Mouse (Mus musculus) neural tube, embryonic 15.5 days (tissue): ENCODE measurements around the gene Slc17a3. TPM values are rescaled to one million over a fixed set of nuclear protein-coding genes. Genes with fewer than 3 reads are reported as not detected.

Experiments
- ATAC-seq: fragments of 200-750 bp; cut with Nextera tagmentation; 2 replicates; pipeline ENCODE4 v1.8.0; 2017; ENCODE audit warnings: mild to moderate bottlenecking, moderate TSS enrichment, moderate library complexity; ENCODE audit not compliant: low FRiP score
- H3K27ac ChIP-seq: fragments of 300-500 bp; sonication (generic); replicated peaks from 2 replicates; pipeline ENCODE4 v1.5.1; 2015; ENCODE audit warnings: mild to moderate bottlenecking, inconsistent platforms
- H3K27me3 ChIP-seq: fragments of 300-500 bp; sonication (generic); replicated peaks from 2 replicates; pipeline ENCODE4 v1.6.1; 2015; ENCODE audit warnings: inconsistent platforms
- H3K36me3 ChIP-seq: fragments of 300-500 bp; sonication (generic); 2 replicates; pipeline ENCODE4 v1.6.1; 2015; ENCODE audit warnings: inconsistent platforms
- H3K4me1 ChIP-seq: fragments of 300-500 bp; sonication (generic); 2 replicates; pipeline ENCODE4 v1.6.1; 2015; ENCODE audit warnings: inconsistent platforms
- H3K4me2 ChIP-seq: fragments of 300-500 bp; sonication (generic); 2 replicates; pipeline ENCODE4 v1.6.1; 2015; ENCODE audit warnings: inconsistent platforms, mild to moderate bottlenecking, moderate library complexity
- H3K4me3 ChIP-seq: fragments of 300-500 bp; sonication (generic); replicated peaks from 2 replicates; pipeline ENCODE4 v1.5.1; 2015; ENCODE audit warnings: mild to moderate bottlenecking, inconsistent platforms
- H3K9ac ChIP-seq: fragments of 300-500 bp; sonication (generic); replicated peaks from 2 replicates; pipeline ENCODE4 v1.6.1; 2015; ENCODE audit warnings: mild to moderate bottlenecking, inconsistent platforms
- H3K9me3 ChIP-seq: fragments of 300-500 bp; sonication (generic); replicated peaks from 2 replicates; pipeline ENCODE4 v1.6.1; 2016; ENCODE audit warnings: inconsistent platforms
- WGBS: fragments of 180-500 bp; shearing (Covaris S2); methylation state at CpG from one replicate; pipeline ENCODE4 v1.1.7; 2015; ENCODE audit warnings: mixed read lengths; 5-methylcytosine and 5-hydroxymethylcytosine counted together
- polyA plus RNA-seq: library from polyadenylated mRNA; unstranded; fragments of >200 nt; fragmentation: Nextera tagmentation; extraction: Ambion mirVana; gene quantifications from 2 replicates; pipeline ENCODE4 v1.2.1, GENCODE M21; 2015

The Slc17a3 gene
- polyA plus RNA-seq, result 0.08 TPM in 1 of 2 replicates, not detected in the other

GRCm38 (mm10) chr13:23839308-23839707 is at the start of gene Slc17a3:
Gene Slc17a3, plus strand, starts transcription at chr13:23839434.
- H3K4me1 ChIP-seq, result no peaks in the 10 kb centered on the region

DNA sequence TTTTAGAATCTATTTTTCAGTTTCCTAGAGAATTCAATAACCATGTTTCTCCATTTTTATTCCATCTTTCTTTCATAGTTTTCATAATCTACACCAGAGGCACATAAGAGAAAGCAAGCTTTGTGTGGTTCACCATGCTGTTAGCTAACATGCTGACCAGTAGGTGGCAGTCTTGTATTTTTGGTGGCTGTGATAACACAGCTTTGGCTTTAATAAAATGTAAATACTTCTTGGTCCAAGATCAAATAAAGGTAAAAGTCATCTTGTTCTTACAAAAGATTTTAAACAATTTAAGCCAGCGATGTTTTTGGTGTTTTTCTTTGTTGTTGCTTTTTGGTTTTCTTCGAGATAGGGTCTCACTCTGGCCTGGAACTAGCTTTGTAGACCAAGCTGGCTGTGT is 46.7 kb upstream of the Slc17a3 start:
- Histone ChIP-seq H3K4me1 (no peaks in the 10 kb centered on the region), H3K27ac (no peak overlapping the region), H3K4me3 (no peak overlapping the region), H3K36me3 (no peaks in the 10 kb centered on the region), H3K9ac (no peak overlapping the region), H3K4me2 (no peak overlapping the region), H3K27me3 (no peaks in the 10 kb centered on the region), H3K9me3 (no peaks in the 10 kb centered on the region)
- WGBS, result 43% methylated on average over 2 of the region's 2 CpGs
- ATAC-seq, result peak; percentile 84; the same call in 1 of the 2 replicates

More at GRCm38 (mm10) chr13:23839308-23839707, at the start of gene Slc17a3:
- no peaks in the 10 kb centered on the region for H3K36me3 ChIP-seq
- ATAC-seq, result no peak
- H3K27me3 ChIP-seq, result no peaks in the 10 kb centered on the region
- no peak within 1 kb of the TSS for H3K4me2 ChIP-seq
- H3K9me3 ChIP-seq, result no peaks in the 10 kb centered on the region
- 77% methylated on average over 2 of the region's 2 CpGs for WGBS
- no peak within 1 kb of the TSS for H3K27ac ChIP-seq
- no peak within 1 kb of the TSS for H3K4me3 ChIP-seq
- H3K9ac ChIP-seq, result no peak within 1 kb of the TSS

GRCm38 (mm10) chr13:23799405-23799804 is 39.8 kb upstream of the Slc17a3 start:
- Histone ChIP-seq H3K9me3 (no peaks in the 10 kb centered on the region), H3K4me1 (no peaks in the 10 kb centered on the region), H3K4me2 (no peak overlapping the region), H3K36me3 (no peaks in the 10 kb centered on the region), H3K27me3 (no peaks in the 10 kb centered on the region), H3K4me3 (no peak overlapping the region), H3K27ac (no peak overlapping the region), H3K9ac (no peak overlapping the region)
- ATAC-seq, result no peak
- WGBS, result 88% methylated on average over 5 of the region's 5 CpGs

DNA sequence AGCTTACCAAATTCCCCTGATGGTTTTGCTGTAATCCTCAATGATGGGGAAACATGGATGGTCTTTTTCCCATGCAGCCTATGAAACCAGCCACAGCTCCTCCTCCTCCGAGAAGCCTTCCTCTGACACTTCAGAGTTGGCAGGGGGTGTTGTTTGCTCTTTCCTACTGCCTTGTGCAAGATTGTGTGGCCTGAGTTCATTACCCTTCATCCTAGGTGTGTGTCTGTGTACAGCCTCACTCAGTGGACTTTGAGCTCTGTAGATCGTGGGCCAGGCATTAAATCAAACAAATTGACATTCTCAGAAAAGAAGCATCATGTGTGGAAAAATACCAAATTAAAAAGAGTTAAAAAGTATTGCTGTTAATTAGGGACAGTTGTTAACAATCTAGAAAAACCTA is 34.7 kb upstream of the Slc17a3 start:
- H3K36me3 ChIP-seq, result no peaks in the 10 kb centered on the region
- H3K27ac ChIP-seq, result no peak overlapping the region
- WGBS, result 86% methylated on average over 2 of the region's 2 CpGs
- H3K9ac ChIP-seq, result no peak overlapping the region
- no peak overlapping the region for H3K4me3 ChIP-seq
- H3K4me1 ChIP-seq, result no peaks in the 10 kb centered on the region
- ATAC-seq, result no peak
- H3K9me3 ChIP-seq, result no peaks in the 10 kb centered on the region
- H3K4me2 ChIP-seq, result no peak overlapping the region
- no peaks in the 10 kb centered on the region for H3K27me3 ChIP-seq

GRCm38 (mm10) chr13:23806422-23807052 is 32.7 kb upstream of the Slc17a3 start, which contains the start of gene Slc17a2:
Gene Slc17a2, plus strand, starts transcription at chr13:23806993.
- no peak for ATAC-seq
- WGBS, result 90% methylated on average over 15 of the region's 15 CpGs
- H3K9ac ChIP-seq, result no peak within 1 kb of the TSS

DNA sequence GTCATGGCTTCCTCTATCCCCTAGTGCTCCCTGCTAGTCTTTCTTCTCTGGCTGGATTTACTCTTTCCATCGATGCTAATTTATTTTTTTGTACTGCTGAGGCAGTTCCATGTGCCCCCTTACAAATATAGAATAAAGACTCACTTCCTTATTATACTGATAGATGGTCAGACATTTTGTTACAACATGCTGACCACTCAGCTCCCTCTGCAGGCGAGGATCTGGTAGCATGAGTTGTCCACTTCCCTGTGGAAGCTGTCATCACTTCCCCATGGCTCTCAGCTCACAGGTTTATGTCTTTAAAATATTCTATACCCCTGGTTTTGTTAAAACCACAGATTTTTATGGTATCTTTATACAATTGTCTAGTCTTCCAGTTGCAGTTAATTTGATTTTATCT is 23.1 kb upstream of the Slc17a3 start:
- Histone ChIP-seq H3K27ac (no peak overlapping the region), H3K9me3 (no peaks in the 10 kb centered on the region), H3K4me2 (no peak overlapping the region), H3K27me3 (no peaks in the 10 kb centered on the region), H3K4me3 (no peak overlapping the region), H3K9ac (no peak overlapping the region), H3K4me1 (no peaks in the 10 kb centered on the region), H3K36me3 (no peaks in the 10 kb centered on the region)
- ATAC-seq, result no peak
- WGBS, result 80% methylated on average over 2 of the region's 2 CpGs

More at GRCm38 (mm10) chr13:23806422-23807052, 32.7 kb upstream of the Slc17a3 start, which contains the start of gene Slc17a2:
- no peak within 1 kb of the TSS for H3K4me2 ChIP-seq
- H3K36me3 ChIP-seq, result no peaks in the 10 kb centered on the region
- H3K4me3 ChIP-seq, result no peak within 1 kb of the TSS
- no peaks in the 10 kb centered on the region for H3K9me3 ChIP-seq
- H3K27me3 ChIP-seq, result no peaks in the 10 kb centered on the region
- no peaks in the 10 kb centered on the region for H3K4me1 ChIP-seq
- no peak within 1 kb of the TSS for H3K27ac ChIP-seq

- no peaks in the 10 kb centered on the region for H3K9me3 ChIP-seq
- no peaks in the 10 kb centered on the region for H3K4me1 ChIP-seq
- H3K9ac ChIP-seq, result no peak overlapping the region
- no peak overlapping the region for H3K4me3 ChIP-seq
- 75% methylated on average over 4 of the region's 4 CpGs for WGBS
- H3K4me2 ChIP-seq, result no peak overlapping the region
- no peaks in the 10 kb centered on the region for H3K36me3 ChIP-seq
- no peaks in the 10 kb centered on the region for H3K27me3 ChIP-seq
- no peak for ATAC-seq
- H3K27ac ChIP-seq, result no peak overlapping the region
Measured at GRCm38 (mm10) chr13:23820179-23820940, 18.9 kb upstream of the Slc17a3 start.

DNA sequence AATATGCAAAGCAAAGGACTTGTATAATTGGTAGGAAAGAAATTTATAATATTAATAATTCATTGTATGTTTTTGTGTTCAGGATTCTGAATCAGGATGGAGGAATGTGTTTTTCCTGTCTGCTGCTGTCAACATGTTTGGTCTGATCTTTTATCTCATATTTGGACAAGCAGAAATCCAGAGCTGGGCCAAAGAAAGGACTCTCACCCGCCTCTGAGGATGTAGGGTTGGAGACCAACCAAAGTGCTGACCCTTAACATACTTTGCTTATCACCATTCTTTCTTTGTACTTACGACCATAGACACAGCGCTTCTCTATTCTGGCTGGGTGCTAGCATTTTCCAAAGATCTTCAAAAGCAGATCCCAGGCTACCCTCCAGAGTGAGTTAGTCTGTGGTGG is 17.0 kb upstream of the Slc17a3 start:
- H3K27ac ChIP-seq, result no peak overlapping the region
- no peak for ATAC-seq
- no peaks in the 10 kb centered on the region for H3K36me3 ChIP-seq
- no peak overlapping the region for H3K9ac ChIP-seq
- WGBS, result 88% methylated on average over 3 of the region's 3 CpGs
- H3K4me3 ChIP-seq, result no peak overlapping the region
- no peaks in the 10 kb centered on the region for H3K27me3 ChIP-seq
- H3K4me2 ChIP-seq, result no peak overlapping the region
- H3K9me3 ChIP-seq, result no peaks in the 10 kb centered on the region
- no peaks in the 10 kb centered on the region for H3K4me1 ChIP-seq

- no peak overlapping the region for H3K4me3 ChIP-seq
- no peak overlapping the region for H3K4me2 ChIP-seq
- 72% methylated on average over 3 of the region's 3 CpGs for WGBS
- H3K27me3 ChIP-seq, result no peaks in the 10 kb centered on the region
- no peaks in the 10 kb centered on the region for H3K9me3 ChIP-seq
- no peaks in the 10 kb centered on the region for H3K36me3 ChIP-seq
- H3K27ac ChIP-seq, result no peak overlapping the region
- H3K4me1 ChIP-seq, result no peaks in the 10 kb centered on the region
- H3K9ac ChIP-seq, result no peak overlapping the region
- no peak for ATAC-seq
Measured at GRCm38 (mm10) chr13:23826606-23827005, 12.6 kb upstream of the Slc17a3 start.

DNA sequence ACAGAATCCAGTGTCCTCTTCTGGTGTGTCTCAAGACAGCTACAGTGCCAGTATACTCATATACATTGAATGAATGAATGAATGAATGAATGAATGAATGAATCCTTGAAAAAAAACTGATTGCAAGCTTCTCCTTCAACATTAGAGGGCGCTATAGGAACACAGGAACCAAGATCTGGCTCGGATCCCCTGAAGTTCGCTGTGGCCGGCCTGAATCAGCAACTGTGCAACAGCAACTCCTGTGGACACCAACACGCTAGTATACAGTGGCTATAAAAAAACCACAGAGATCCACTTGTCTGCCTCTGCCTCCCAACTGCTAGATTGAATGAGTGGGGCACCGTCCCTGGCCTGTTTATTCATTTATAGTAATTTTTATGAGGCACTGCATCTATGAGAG is 6.2 kb upstream of the Slc17a3 start:
- peak; percentile 61; the same call in 1 of the 2 replicates for ATAC-seq
- Histone ChIP-seq H3K27me3 (no peaks in the 10 kb centered on the region), H3K9me3 (no peaks in the 10 kb centered on the region), H3K36me3 (no peaks in the 10 kb centered on the region), H3K4me1 (no peaks in the 10 kb centered on the region), H3K4me2 (no peak overlapping the region; the same call in 1 of the 2 replicates), H3K27ac (no peak overlapping the region), H3K4me3 (no peak overlapping the region), H3K9ac (no peak overlapping the region)
- WGBS, result 8% methylated on average over 6 of the region's 6 CpGs

DNA sequence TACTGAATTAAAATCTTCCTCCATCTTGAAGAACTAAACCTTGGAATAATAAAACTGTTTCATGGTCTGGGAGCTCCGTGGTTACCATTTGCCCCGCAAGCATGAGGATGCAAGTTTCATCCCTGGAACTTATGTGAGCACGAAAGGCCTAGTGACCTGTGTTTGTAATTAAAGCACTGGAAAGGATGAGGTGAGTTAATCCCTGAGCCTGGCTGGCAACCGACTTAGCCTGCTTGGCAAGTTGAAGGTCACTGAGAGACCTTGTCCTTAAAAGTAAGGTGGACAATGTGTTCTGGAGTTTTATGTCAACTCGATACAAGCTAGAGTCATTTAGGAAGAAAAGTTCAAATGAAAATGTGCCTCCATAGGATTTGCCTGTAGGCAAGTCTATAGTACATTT is 4.4 kb upstream of the Slc17a3 start:
- H3K4me3 ChIP-seq, result no peak overlapping the region
- WGBS, result 92% methylated on average over 5 of the region's 5 CpGs

GRCm38 (mm10) chr13:23836630-23837029 is 2.6 kb upstream of the Slc17a3 start:
- 95% methylated on average over 5 of the region's 5 CpGs for WGBS
- no peak for ATAC-seq

More for the DNA sequence above, 4.4 kb upstream of the Slc17a3 start:
- Histone ChIP-seq H3K27ac (no peak overlapping the region), H3K36me3 (no peaks in the 10 kb centered on the region), H3K4me2 (no peak overlapping the region), H3K9ac (no peak overlapping the region), H3K9me3 (no peaks in the 10 kb centered on the region), H3K4me1 (no peaks in the 10 kb centered on the region), H3K27me3 (no peaks in the 10 kb centered on the region)
- ATAC-seq, result no peak

More at GRCm38 (mm10) chr13:23836630-23837029, 2.6 kb upstream of the Slc17a3 start:
- no peak overlapping the region for H3K9ac ChIP-seq
- no peaks in the 10 kb centered on the region for H3K27me3 ChIP-seq
- no peak overlapping the region for H3K27ac ChIP-seq
- no peak overlapping the region for H3K4me3 ChIP-seq
- no peaks in the 10 kb centered on the region for H3K4me1 ChIP-seq
- H3K9me3 ChIP-seq, result no peaks in the 10 kb centered on the region
- no peak overlapping the region for H3K4me2 ChIP-seq
- no peaks in the 10 kb centered on the region for H3K36me3 ChIP-seq
